In the genomic region with DNA sequence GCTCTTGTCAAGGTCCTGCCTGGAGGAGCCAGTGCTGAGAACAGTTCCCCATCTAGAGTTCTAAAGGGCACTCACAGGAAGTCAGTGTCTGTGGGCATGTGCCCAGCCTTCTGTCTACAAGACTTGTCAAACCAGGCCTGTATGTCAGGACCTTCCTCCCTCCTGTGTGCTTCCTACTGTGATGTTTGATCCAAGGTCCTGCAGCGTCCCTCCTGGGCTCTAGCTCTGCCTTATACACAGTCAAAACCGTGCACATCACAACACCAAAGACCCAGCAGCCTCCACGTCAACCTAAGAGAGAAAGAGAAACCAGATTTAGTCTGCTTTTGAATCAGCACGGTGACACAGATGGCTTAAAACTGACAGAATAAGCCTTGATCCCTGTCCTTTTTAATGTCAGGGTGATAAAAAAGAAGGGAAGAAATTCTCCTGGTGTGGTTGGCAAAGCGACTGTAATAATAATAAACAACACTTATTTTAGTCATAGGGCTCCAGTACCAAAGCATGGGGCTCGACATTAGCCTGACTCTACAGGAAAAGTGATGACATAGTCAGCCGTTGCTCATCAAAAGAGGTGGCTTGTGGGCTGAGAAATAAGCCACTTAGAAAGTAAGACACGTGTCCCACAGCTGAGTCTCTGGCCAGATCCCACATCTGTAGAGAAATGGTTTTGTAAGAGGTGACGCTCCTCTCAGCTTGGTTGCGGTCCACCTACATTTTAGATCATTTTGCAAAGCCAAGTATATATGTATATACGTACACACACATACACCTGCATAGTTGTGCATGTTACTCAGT, we compare ENCODE assay signal across 13 mouse cellular contexts. TPM values are rescaled to one million over a fixed set of nuclear protein-coding genes. Genes with fewer than 3 reads are reported as not detected.
A peak's percentile ranks its signal among the peaks of the same experiment; 100 is the strongest.
DNase-seq lines count a peak whose midpoint lies in the region; ATAC-seq and TF ChIP-seq lines count a peak whose summit lies in the region.
"Had no signal": no experiment of that assay in that cellular context is flagged by ENCODE, and none has a peak within 500 bp of the region (broad histone marks: within the 10 kb centered on the region; RNA-seq: fewer than 3 reads in every experiment).

No protein-coding gene starts in this region.

- H3K27me3 ChIP-seq in lung, postnatal 0 days (replicated peaks; ENCODE audit: insufficient read depth, low read length) = no peaks in the 10 kb centered on the region
- H3K27me3 ChIP-seq in hindbrain, embryonic 12.5 days = no peaks in the 10 kb centered on the region
- H3K27me3 ChIP-seq in forebrain, postnatal 0 days (ENCODE audit: insufficient read depth, low read length) = no peaks in the 10 kb centered on the region
- H3K27me3 ChIP-seq: liver, embryonic 15.5 days; midbrain, embryonic 15.5 days had no signal

- no peaks in the 10 kb centered on the region for H3K9me3 ChIP-seq in lung, postnatal 0 days (ENCODE audit: low read length)
- no peaks in the 10 kb centered on the region for H3K9me3 ChIP-seq in hindbrain, embryonic 12.5 days (replicated peaks)
- no peaks in the 10 kb centered on the region for H3K9me3 ChIP-seq in forebrain, postnatal 0 days (ENCODE audit: low read length)
- H3K9me3 ChIP-seq: liver, embryonic 15.5 days; midbrain, embryonic 15.5 days had no signal

- H3K36me3 ChIP-seq in lung, postnatal 0 days (ENCODE audit: insufficient read depth, low read length) = no peaks in the 10 kb centered on the region
- no peaks in the 10 kb centered on the region for H3K36me3 ChIP-seq in hindbrain, embryonic 12.5 days
- H3K36me3 ChIP-seq in forebrain, postnatal 0 days (ENCODE audit: insufficient read depth) = no peaks in the 10 kb centered on the region
- H3K36me3 ChIP-seq: liver, embryonic 15.5 days; midbrain, embryonic 15.5 days had no signal

- 68% methylated on average over 11 of the region's 11 CpGs for WGBS in lung, postnatal 0 days
- 56% methylated on average over 11 of the region's 11 CpGs for WGBS in lung, adult 2 months
- 80% methylated on average over 11 of the region's 11 CpGs for WGBS in hindbrain, embryonic 12.5 days
- WGBS in forebrain, postnatal 0 days = 82% methylated on average over 11 of the region's 11 CpGs

- H3K4me3 ChIP-seq in lung, postnatal 0 days (ENCODE audit: low read depth, low read length) = no peak overlapping the region
- H3K4me3 ChIP-seq in lung, adult 2 months (replicated peaks; ENCODE audit: extremely low read depth, low read depth, low read length) = no peak overlapping the region
- H3K4me3 ChIP-seq in hindbrain, embryonic 12.5 days = no peak overlapping the region
- H3K4me3 ChIP-seq in forebrain, postnatal 0 days (ENCODE audit: low read depth, low read length) = no peak overlapping the region
- H3K4me3 ChIP-seq: liver, embryonic 15.5 days; midbrain, embryonic 15.5 days had no signal

- no peak for TF ChIP-seq CTCF in lung, postnatal 0 days (IDR thresholded peaks at IDR 0.05)
- no peak for TF ChIP-seq CTCF in lung, adult 2 months (IDR thresholded peaks at IDR 0.05; ENCODE audit: insufficient read depth, low read length)
- TF ChIP-seq CTCF in forebrain, postnatal 0 days (IDR thresholded peaks at IDR 0.05; ENCODE audit: low read depth) = no peak

- peaks cover 5% of the 10 kb centered on the region for H3K4me1 ChIP-seq in lung, postnatal 0 days (ENCODE audit: insufficient read depth, low read depth, low read length)
- peaks cover 16% of the 10 kb centered on the region for H3K4me1 ChIP-seq in lung, adult 2 months (ENCODE audit: control insufficient read depth, insufficient read depth, low read length)
- H3K4me1 ChIP-seq in hindbrain, embryonic 12.5 days = no peaks in the 10 kb centered on the region
- no peaks in the 10 kb centered on the region for H3K4me1 ChIP-seq in forebrain, postnatal 0 days (ENCODE audit: insufficient read depth)
- H3K4me1 ChIP-seq: liver, embryonic 15.5 days; midbrain, embryonic 15.5 days had no signal

- no peak overlapping the region for H3K9ac ChIP-seq in lung, postnatal 0 days (replicated peaks; ENCODE audit: low read depth)
- H3K9ac ChIP-seq in hindbrain, embryonic 12.5 days = no peak overlapping the region
- no peak overlapping the region for H3K9ac ChIP-seq in forebrain, postnatal 0 days
- H3K9ac ChIP-seq: liver, embryonic 15.5 days; midbrain, embryonic 15.5 days had no signal

- DNase-seq in adrenal gland, postnatal 10 days = peak; percentile 47
- no peak for DNase-seq in adrenal gland, postnatal 25 days
- peak; percentile 10 for DNase-seq in lung, postnatal 0 days (ENCODE audit: low spot score)
- DNase-seq in lung, adult 2 months = no peak
- DNase-seq in adipocyte (ENCODE audit: low spot score) = peak; percentile 24
- DNase-seq in forebrain, postnatal 0 days = no peak
- DNase-seq: cerebellum, postnatal 36 days; gastrocnemius, postnatal 10 days; kidney, postnatal 10 days had no signal

- H3K4me2 ChIP-seq in lung, postnatal 0 days (replicated peaks; ENCODE audit: low read depth, low read length) = no peak overlapping the region
- no peak overlapping the region for H3K4me2 ChIP-seq in hindbrain, embryonic 12.5 days (replicated peaks)
- no peak overlapping the region for H3K4me2 ChIP-seq in forebrain, postnatal 0 days (ENCODE audit: low read depth)
- H3K4me2 ChIP-seq: liver, embryonic 15.5 days; midbrain, embryonic 15.5 days had no signal

- no peak for TF ChIP-seq POLR2A in lung, adult 2 months (IDR thresholded peaks at IDR 0.05; ENCODE audit: borderline replicate concordance, extremely low read depth, low read depth, low read length)

- no peak overlapping the region for H3K27ac ChIP-seq in lung, postnatal 0 days (ENCODE audit: low read length)
- no peak overlapping the region for H3K27ac ChIP-seq in hindbrain, embryonic 12.5 days
- H3K27ac ChIP-seq in forebrain, postnatal 0 days (ENCODE audit: low read depth, low read length) = no peak overlapping the region
- H3K27ac ChIP-seq: liver, embryonic 15.5 days; midbrain, embryonic 15.5 days had no signal

- no peak for TF ChIP-seq EP300 in lung, postnatal 0 days (IDR thresholded peaks at IDR 0.05)

- ATAC-seq in lung, postnatal 0 days = peak; percentile 49
- ATAC-seq in neutrophil, adult 5-6 weeks (ENCODE audit: extremely low read depth, insufficient number of reproducible peaks, low FRiP score, poor library complexity, severe bottlenecking) = peak; percentile 44
- ATAC-seq in hindbrain, embryonic 12.5 days (ENCODE audit: low FRiP score) = no peak
- ATAC-seq in forebrain, postnatal 0 days = no peak
- ATAC-seq: midbrain, embryonic 15.5 days had no signal

RNA-seq across cellular contexts. Expression of a gene that starts 13.5 kb away (rescaled TPM):
- 10 to 100 TPM; 87.7 to 92.0 TPM for total RNA-seq in adrenal gland, postnatal 10 days (2021)
- total RNA-seq in adrenal gland, postnatal 25 days (2021) = 132 and 158 TPM in 2 replicates
- polyA plus RNA-seq in lung, postnatal 0 days (2015; fragmentation: Nextera tagmentation; extraction: Ambion mirVana) = 112 and 126 TPM in 2 replicates
- polyA plus RNA-seq in lung, adult 2 months (2012; rRNA removed) = 348 and 349 TPM in 2 replicates
- 7.4 and 8.2 TPM in 2 replicates for total RNA-seq in neutrophil, adult 5-6 weeks (2017)
- 29.9 and 31.5 TPM in 2 replicates for polyA plus RNA-seq in hindbrain, embryonic 12.5 days (2016; fragmentation: Nextera tagmentation; extraction: Ambion mirVana)
- 11.2 and 15.0 TPM in 2 replicates for total RNA-seq in forebrain, postnatal 0 days (2014; rRNA removed)
- 4.5 and 7.0 TPM in 2 replicates for polyA plus RNA-seq in forebrain, postnatal 0 days (2015; fragmentation: Nextera tagmentation; extraction: Ambion mirVana)

Comparison
In these comparisons a context has a peak if more than half of its experiments do, and no peak if none do; other contexts are left out.
1. DNase-seq: peak in adrenal gland, postnatal 10 days (single experiment), lung, postnatal 0 days (single experiment) and adipocyte (single experiment); none in adrenal gland, postnatal 25 days (single experiment), lung, adult 2 months (single experiment) and forebrain, postnatal 0 days (single experiment).
2. ATAC-seq: peak in lung, postnatal 0 days (single experiment) and neutrophil, adult 5-6 weeks (single experiment); none in hindbrain, embryonic 12.5 days (single experiment) and forebrain, postnatal 0 days (single experiment).